In the genomic region with DNA sequence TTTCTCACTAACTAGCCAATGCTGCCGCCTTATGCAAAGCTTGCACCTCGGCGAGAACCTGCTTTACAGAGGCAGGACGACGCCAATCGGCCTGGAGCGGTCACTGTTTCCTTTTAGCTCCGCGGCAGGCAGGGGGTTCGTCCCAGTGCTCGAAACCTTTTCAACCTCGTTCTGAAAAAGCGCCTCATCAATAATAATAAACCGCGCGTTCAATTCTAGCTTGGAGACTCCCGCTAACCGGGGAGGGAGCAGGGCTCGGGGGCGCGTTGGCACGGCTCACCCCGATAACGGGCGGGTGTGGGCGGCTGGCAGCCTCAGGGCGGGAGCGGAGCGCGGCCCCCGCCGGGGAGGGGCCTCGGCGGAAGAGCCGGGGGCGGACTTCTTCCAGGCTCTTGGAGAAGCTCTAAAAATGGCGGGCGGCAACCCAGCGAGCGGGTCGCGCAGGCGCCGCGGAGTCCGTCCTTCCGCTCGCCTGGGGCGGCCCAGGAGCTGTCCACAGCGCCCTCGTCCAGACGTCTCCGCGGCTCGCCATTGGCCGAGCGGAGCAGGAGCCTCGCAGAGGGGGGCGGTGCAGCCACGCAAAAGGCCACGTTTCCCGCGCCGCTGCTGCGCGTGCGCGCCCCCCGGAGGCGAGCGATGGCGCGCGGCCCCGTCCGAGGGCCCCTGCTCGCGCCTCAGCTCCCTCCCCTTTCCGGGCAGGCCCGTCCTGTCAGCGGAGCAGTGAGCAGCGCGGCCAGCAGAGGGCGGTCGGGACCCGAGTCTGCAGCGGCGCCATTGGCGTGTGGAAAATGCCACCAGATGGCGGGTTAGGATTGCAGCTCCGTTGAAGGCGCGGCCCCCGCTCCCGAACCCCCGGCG, we compare ENCODE assay signal across 8 mouse cellular contexts. TPM values are rescaled to one million over a fixed set of nuclear protein-coding genes. Genes with fewer than 3 reads are reported as not detected.
A peak's percentile ranks its signal among the peaks of the same experiment; 100 is the strongest.
DNase-seq lines count a peak whose midpoint lies in the region; ATAC-seq and TF ChIP-seq lines count a peak whose summit lies in the region.

No protein-coding gene starts in this region.

- peak; percentile 75 for ATAC-seq in common myeloid progenitor, adult 5-6 weeks (replicated peaks; ENCODE audit: low read depth, poor library complexity, severe bottlenecking)
- peak; percentile 98 for ATAC-seq in hindbrain, postnatal 0 days
- peak; percentile 78 for ATAC-seq in megakaryocyte, adult 5-6 weeks (ENCODE audit: poor library complexity, severe bottlenecking)

- TF ChIP-seq CTCF in gastrocnemius, adult 2 months (IDR thresholded peaks at IDR 0.05) = peak; percentile 44
- TF ChIP-seq CTCF in hindbrain, postnatal 0 days (IDR thresholded peaks at IDR 0.05; ENCODE audit: low read depth) = peak; percentile 92
- peak; percentile 100 for TF ChIP-seq CTCF in left cerebral cortex, adult 2 months (IDR thresholded peaks at IDR 0.05)

- H3K4me3 ChIP-seq in gastrocnemius, adult 2 months = peak overlapping the region; percentile 75
- peak overlapping the region; percentile 81 for H3K4me3 ChIP-seq in hindbrain, postnatal 0 days (ENCODE audit: low read length)
- H3K4me3 ChIP-seq in left cerebral cortex, adult 2 months = peak overlapping the region; percentile 96

- peak overlapping the region; percentile 97 for H3K27ac ChIP-seq in gastrocnemius, adult 2 months
- H3K27ac ChIP-seq in hindbrain, postnatal 0 days = peak overlapping the region; percentile 92
- peak overlapping the region; percentile 99 for H3K27ac ChIP-seq in left cerebral cortex, adult 2 months

- peak overlapping the region; percentile 74 for H3K4me2 ChIP-seq in hindbrain, postnatal 0 days (ENCODE audit: low read depth, low read length)

- H3K27me3 ChIP-seq in hindbrain, postnatal 0 days (ENCODE audit: insufficient read depth, low read length) = no peaks in the 10 kb centered on the region

- under 1% methylated on average over 81 of the region's 97 CpGs for WGBS in hindbrain, postnatal 0 days

- no peaks in the 10 kb centered on the region for H3K36me3 ChIP-seq in hindbrain, postnatal 0 days (ENCODE audit: insufficient read depth, low read length)

- no peaks in the 10 kb centered on the region for H3K9me3 ChIP-seq in hindbrain, postnatal 0 days (ENCODE audit: low read length)

- peak overlapping the region; percentile 94 for H3K9ac ChIP-seq in hindbrain, postnatal 0 days (replicated peaks; ENCODE audit: low read length)

- intact Hi-C loops in gastrocnemius, adult 2 months (cut with DNase I) = loop anchor here (1.0 to 10.0 kb wide), 6 partner anchors 96 to 429 kb away; a partner anchor contains a TSS
- intact Hi-C loops in left cerebral cortex, adult 2 months (cut with DNase I) = loop anchor here (1.0 to 5.0 kb wide), 8 partner anchors 72 to 512 kb away; a partner anchor contains a TSS

- H3K4me1 ChIP-seq in hindbrain, postnatal 0 days (ENCODE audit: insufficient read depth, low read length) = peaks cover 6% of the 10 kb centered on the region; the same call in 1 of the 2 replicates

- DNase-seq in ZHBTc4 (ENCODE audit: low read depth, low spot score) = peak; percentile 99
- DNase-seq in gastrocnemius, adult 2 months = peak; percentile 100
- peak; percentile 100 for DNase-seq in hindbrain, postnatal 0 days (ENCODE audit: low spot score)
- DNase-seq in left cerebral cortex, adult 2 months (ENCODE audit: extremely low spot score in 1 of 2, low spot score in 2 of 2) = peak; percentile 100
- peak; percentile 99 for DNase-seq in right cerebral cortex, adult 2 months (ENCODE audit: low spot score in 2 of 2)
- DNase-seq in urinary bladder, postnatal 14 days (ENCODE audit: low spot score) = peak; percentile 99

RNA-seq across cellular contexts. Expression of a gene that starts 45.5 kb away (rescaled TPM):
- total RNA-seq in common myeloid progenitor, adult 5-6 weeks (2017) = 101 and 133 TPM in 2 replicates
- total RNA-seq in gastrocnemius, adult 2 months (2021) = 10 to 100 TPM; 26.1 to 28.4 TPM
- 26.1 and 34.1 TPM in 2 replicates for total RNA-seq in hindbrain, postnatal 0 days (2014; rRNA removed)
- polyA plus RNA-seq in hindbrain, postnatal 0 days (2015; fragmentation: Nextera tagmentation; extraction: Ambion mirVana) = 33.9 and 38.2 TPM in 2 replicates
- 10 to 100 TPM; 65.0 to 66.2 TPM for total RNA-seq in left cerebral cortex, adult 2 months (2021)
- total RNA-seq in megakaryocyte, adult 5-6 weeks (2015) = 71.4 and 76.5 TPM in 2 replicates
- total RNA-seq in megakaryocyte, adult 5-6 weeks (2017) = 93.7 and 102 TPM in 2 replicates

Comparison
In these comparisons a context has a peak if more than half of its experiments do, and no peak if none do; other contexts are left out.
1. Peak in every context shown above with its lines: DNase-seq, ATAC-seq, H3K4me3 ChIP-seq and H3K27ac ChIP-seq.
2. CTCF ChIP-seq: peak in every context shown above with its lines; median percentile 100 in left cerebral cortex, adult 2 months; 92 in hindbrain, postnatal 0 days; 44 in gastrocnemius, adult 2 months.